Mouse (Mus musculus) frontal cortex, postnatal 36 days (tissue): ENCODE results near the gene Tigd3.
"Not testable (repeated sequence)": the region's sequence is repeated elsewhere in the genome, so short reads cannot be mapped to it uniquely, and the experiment has no call there.

ENCODE experiments used
- DNase-seq, 2 experiments: peaks; one replicate each; pipeline ENCODE4 v3.0.0; 2022; ENCODE audit warnings: low spot score in 2 of 2

Gene Tigd3

GRCm38 (mm10) chr19:5922119-5922942 is 28.4 kb upstream of the Tigd3 start:
- DNase-seq, result no peak

- DNase-seq, result no peak
Measured at GRCm38 (mm10) chr19:5921715-5922114, 27.8 kb upstream of the Tigd3 start.

GRCm38 (mm10) chr19:5913007-5913719 is 19.2 kb upstream of the Tigd3 start, which contains the start of gene Dpf2:
TSS of gene Dpf2 (minus strand) at chr19:5913010.
- DNase-seq, result no peak

- peak; percentile 98 to 99 for DNase-seq
Measured at GRCm38 (mm10) chr19:5912103-5913006, 18.4 kb upstream of the Tigd3 start.

- no peak for DNase-seq
Measured at GRCm38 (mm10) chr19:5911430-5912102, 17.6 kb upstream of the Tigd3 start.

- no peak for DNase-seq
Measured at GRCm38 (mm10) chr19:5910221-5910620, 16.3 kb upstream of the Tigd3 start.

GRCm38 (mm10) chr19:5907275-5907674 is 13.3 kb upstream of the Tigd3 start:
- no peak for DNase-seq

GRCm38 (mm10) chr19:5893282-5894001 is 507 bp downstream of the Tigd3 start:
- no peak for DNase-seq

GRCm38 (mm10) chr19:5892735-5893134 is 1.2 kb downstream of the Tigd3 start:
- no peak for DNase-seq

GRCm38 (mm10) chr19:5892262-5892661 is 1.7 kb downstream of the Tigd3 start:
- DNase-seq, result no peak

- DNase-seq, result no peak
Measured at GRCm38 (mm10) chr19:5891521-5892258, 2.3 kb downstream of the Tigd3 start.

GRCm38 (mm10) chr19:5889211-5889610 is 4.7 kb downstream of the Tigd3 start:
- DNase-seq, result no peak

- no peak for DNase-seq
Measured at GRCm38 (mm10) chr19:5887234-5887815, 6.6 kb downstream of the Tigd3 start.

- no peak for DNase-seq
Measured at GRCm38 (mm10) chr19:5885838-5886237, 8.1 kb downstream of the Tigd3 start.

GRCm38 (mm10) chr19:5883935-5884334 is 10.0 kb downstream of the Tigd3 start:
- DNase-seq, result no peak

GRCm38 (mm10) chr19:5882079-5882478 is 11.9 kb downstream of the Tigd3 start:
- DNase-seq, result not testable (repeated sequence)

GRCm38 (mm10) chr19:5881155-5881554 is 12.8 kb downstream of the Tigd3 start:
- DNase-seq, result no peak

GRCm38 (mm10) chr19:5879735-5880134 is 14.2 kb downstream of the Tigd3 start:
- no peak for DNase-seq

GRCm38 (mm10) chr19:5878916-5879315 is 15.0 kb downstream of the Tigd3 start:
- DNase-seq, result no peak

- no peak for DNase-seq
Measured at GRCm38 (mm10) chr19:5878362-5878722, 15.6 kb downstream of the Tigd3 start.
